Comparison of ENCODE assay signal across 25 mouse cellular contexts in the genomic region with DNA sequence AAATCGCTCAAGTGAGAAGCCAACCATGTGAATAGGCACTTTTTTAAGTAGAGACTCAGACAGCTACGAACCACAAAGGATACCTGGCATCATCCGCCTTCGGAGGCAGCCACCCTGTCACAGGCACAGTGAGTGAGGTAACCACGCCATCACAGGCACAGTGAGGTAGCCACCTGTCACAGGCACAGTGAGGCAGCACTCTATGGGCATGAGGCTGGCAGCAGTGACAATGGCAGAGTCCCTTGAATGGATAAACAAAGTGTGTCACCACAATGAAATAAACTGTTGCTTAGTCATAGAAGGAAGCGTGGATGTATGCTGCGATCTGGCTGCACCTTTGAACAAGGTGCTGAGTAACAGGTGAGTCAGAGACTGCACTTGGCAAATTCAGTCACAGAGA. TPM values are rescaled to one million over a fixed set of nuclear protein-coding genes. Genes with fewer than 3 reads are reported as not detected.
DNase-seq lines count a peak whose midpoint lies in the region; ATAC-seq and TF ChIP-seq lines count a peak whose summit lies in the region.
"Had no signal": no experiment of that assay in that cellular context is flagged by ENCODE, and none has a peak within 500 bp of the region (broad histone marks: within the 10 kb centered on the region; RNA-seq: fewer than 3 reads in every experiment).

No protein-coding gene starts in this region.

- no peak overlapping the region for H3K9ac ChIP-seq in kidney, embryonic 16.5 days (replicated peaks; ENCODE audit: low read length)
- H3K9ac ChIP-seq: embryonic facial prominence, embryonic 13.5 days; forebrain, embryonic 12.5 days; heart, embryonic 15.5 days; hindbrain, embryonic 13.5 days had no signal

- TF ChIP-seq POLR2A in kidney, adult 2 months (IDR thresholded peaks at IDR 0.05; ENCODE audit: low read depth, low read length) = no peak

- no peak overlapping the region for H3K4me2 ChIP-seq in kidney, embryonic 16.5 days (replicated peaks; ENCODE audit: low read depth, low read length)
- H3K4me2 ChIP-seq: embryonic facial prominence, embryonic 13.5 days; forebrain, embryonic 12.5 days; heart, embryonic 11.5 days; heart, embryonic 15.5 days; hindbrain, embryonic 13.5 days had no signal

- peaks cover 27% of the 10 kb centered on the region for H3K4me1 ChIP-seq in kidney, embryonic 16.5 days (ENCODE audit: insufficient read depth, low read length)
- H3K4me1 ChIP-seq in kidney, adult 2 months (ENCODE audit: control insufficient read depth, insufficient read depth, low read length) = peaks cover 7% of the 10 kb centered on the region
- H3K4me1 ChIP-seq: embryonic facial prominence, embryonic 13.5 days; forebrain, embryonic 12.5 days had no signal

- DNase-seq in kidney, adult 2 months = no peak
- DNase-seq in 416B (ENCODE audit: low read depth) = peak; percentile 33
- peak; percentile 41 for DNase-seq in T-cell, adult 2 months (ENCODE audit: low spot score)
- DNase-seq in splenic B cell, adult 2 months (ENCODE audit: low read depth, low spot score) = peak; percentile 59
- no peak for DNase-seq in testis, postnatal 10 days (ENCODE audit: low spot score)
- DNase-seq in embryo, embryonic 11 days = no peak
- DNase-seq in spleen, postnatal 10 days (ENCODE audit: low spot score in 2 of 2) = no peak
- DNase-seq: adrenal gland, adult 2 months; adrenal gland, postnatal 36 days; cerebellum, adult 11 months; cerebellum, adult 8-10 months; cerebellum, postnatal 14 days; gastrocnemius, postnatal 14 days; heart, adult 2 months; heart, postnatal 14 days had no signal

- H3K36me3 ChIP-seq in kidney, embryonic 16.5 days (ENCODE audit: insufficient read depth, low read length) = peaks cover 19% of the 10 kb centered on the region
- no peaks in the 10 kb centered on the region for H3K36me3 ChIP-seq in kidney, adult 2 months (ENCODE audit: control insufficient read depth, insufficient read depth, low read length)
- no peaks in the 10 kb centered on the region for H3K36me3 ChIP-seq in splenic B cell, adult 2 months (ENCODE audit: control insufficient read depth, insufficient read depth, low read length, poor library complexity, severe bottlenecking)

- ATAC-seq in kidney, embryonic 16.5 days (ENCODE audit: low FRiP score, low TSS enrichment) = no peak; the same call in 1 of the 2 replicates
- ATAC-seq: forebrain, embryonic 16.5 days; hindbrain, postnatal 0 days; Patski had no signal

- 84% methylated on average over 7 of the region's 7 CpGs for WGBS in kidney, embryonic 16.5 days
- WGBS in kidney, adult 2 months = 71% methylated on average over 7 of the region's 7 CpGs

- no peaks in the 10 kb centered on the region for H3K9me3 ChIP-seq in kidney, embryonic 16.5 days (ENCODE audit: low read length)
- H3K9me3 ChIP-seq: embryonic facial prominence, embryonic 13.5 days; forebrain, embryonic 12.5 days; heart, embryonic 15.5 days; hindbrain, embryonic 13.5 days had no signal

- peak overlapping the region; percentile 51; the same call in 1 of the 2 replicates for H3K27ac ChIP-seq in kidney, embryonic 16.5 days (ENCODE audit: low read length)
- no peak overlapping the region for H3K27ac ChIP-seq in kidney, adult 2 months (ENCODE audit: insufficient read depth, low read depth, low read length)
- H3K27ac ChIP-seq: embryonic facial prominence, embryonic 13.5 days; forebrain, embryonic 12.5 days; heart, adult 2 months; heart, embryonic 15.5 days; hindbrain, embryonic 13.5 days; hindbrain, postnatal 0 days had no signal

- no peak overlapping the region for H3K4me3 ChIP-seq in kidney, embryonic 16.5 days (ENCODE audit: low read length)
- no peak overlapping the region for H3K4me3 ChIP-seq in kidney, adult 2 months (ENCODE audit: insufficient read depth, low read depth, low read length)
- H3K4me3 ChIP-seq: embryonic facial prominence, embryonic 13.5 days; forebrain, embryonic 12.5 days; heart, adult 2 months; heart, embryonic 15.5 days; hindbrain, embryonic 13.5 days had no signal

- no peaks in the 10 kb centered on the region for H3K27me3 ChIP-seq in kidney, embryonic 16.5 days (ENCODE audit: insufficient read depth, low read length)
- H3K27me3 ChIP-seq in kidney, adult 2 months (replicated peaks; ENCODE audit: control insufficient read depth, insufficient read depth, low read length) = no peaks in the 10 kb centered on the region
- no peaks in the 10 kb centered on the region for H3K27me3 ChIP-seq in splenic B cell, adult 2 months (ENCODE audit: control insufficient read depth, insufficient read depth, low read length, poor library complexity, severe bottlenecking)
- H3K27me3 ChIP-seq: CH12.LX; embryonic facial prominence, embryonic 13.5 days; forebrain, embryonic 12.5 days; heart, embryonic 15.5 days; hindbrain, embryonic 13.5 days; Patski had no signal

- TF ChIP-seq CTCF in kidney, adult 2 months (conservative IDR thresholded peaks at IDR 0.05; ENCODE audit: insufficient read depth, insufficient read length, low read depth, low read length) = no peak

RNA-seq across cellular contexts. Expression of a gene that starts 19.7 kb away (rescaled TPM):
- 48.9 and 65.3 TPM in 2 replicates for polyA plus RNA-seq in kidney, embryonic 16.5 days (2015; fragmentation: Nextera tagmentation; extraction: Ambion mirVana)
- 7.1 and 8.0 TPM in 2 replicates for polyA plus RNA-seq in kidney, adult 2 months (2012; rRNA removed)

RNA-seq across cellular contexts. Expression of a gene that starts 28.1 kb away (rescaled TPM):
- 85.8 and 95.8 TPM in 2 replicates for polyA plus RNA-seq in kidney, embryonic 16.5 days (2015; fragmentation: Nextera tagmentation; extraction: Ambion mirVana)
- 50.0 and 50.5 TPM in 2 replicates for polyA plus RNA-seq in kidney, adult 2 months (2012; rRNA removed)

RNA-seq across cellular contexts. Expression of a gene that starts 57.4 kb away (rescaled TPM):
- polyA plus RNA-seq in kidney, embryonic 16.5 days (2015; fragmentation: Nextera tagmentation; extraction: Ambion mirVana) = 21.2 and 182 TPM in 2 replicates
- 2.0 and 10.5 TPM in 2 replicates for polyA plus RNA-seq in kidney, adult 2 months (2012; rRNA removed)

Comparison
In these comparisons a context has a peak if more than half of its experiments do, and no peak if none do; other contexts are left out.
1. DNase-seq: peak in 416B (single experiment), T-cell, adult 2 months (single experiment) and splenic B cell, adult 2 months (single experiment); none in kidney, adult 2 months (single experiment), testis, postnatal 10 days (single experiment), embryo, embryonic 11 days (single experiment) and spleen, postnatal 10 days (0 of 2).